Mouse (Mus musculus) activated CD4-positive, CD25-positive, alpha-beta regulatory T cell, adult 9 weeks (primary cell): ENCODE measurements around the gene Sod2. TPM values are rescaled to one million over a fixed set of nuclear protein-coding genes. Genes with fewer than 3 reads are reported as not detected.

Experiments used
- polyA plus RNA-seq: library from polyadenylated mRNA; unstranded; fragments of 100-300 nt; shearing (Covaris generic); gene quantifications from one replicate; pipeline ENCODE4 v1.2.1, GENCODE M21; 2017

Sod2 gene
- polyA plus RNA-seq, result 121 TPM

GRCm38 (mm10) chr17:13006546-13006945, at the start of gene Sod2:
Sod2 (plus strand) TSS chr17:13006846.

GRCm38 (mm10) chr17:12960331-12960873, 46.2 kb upstream of the Sod2 start, which contains the start of gene Acat2:
Acat2 (minus strand) TSS chr17:12960747.

GRCm38 (mm10) chr17:12994069-12994468, 12.6 kb upstream of the Sod2 start, which contains the start of gene Wtap:
Wtap (minus strand) TSS chr17:12994169.

GRCm38 (mm10) chr17:13052124-13052813, 45.6 kb downstream of the Sod2 start, which contains the start of gene Gpr31b:
Gpr31b (minus strand) TSS chr17:13052296.

GRCm38 (mm10) chr17:13060804-13061203, 54.2 kb downstream of the Sod2 start, which contains the start of gene Tcp10b:
Tcp10b (plus strand) TSS chr17:13061104.

Other genes with a start within 250 kb of the Sod2 start
- 36.0 TPM for gene Igf2r, start 237.2 kb upstream of the Sod2 start, polyA plus RNA-seq
- gene Mas1, start 138.7 kb upstream of the Sod2 start, polyA plus RNA-seq, result not detected
- not detected for gene Mrgprh, start 130.8 kb upstream of the Sod2 start, polyA plus RNA-seq
- gene Pnldc1, start 96.6 kb upstream of the Sod2 start, polyA plus RNA-seq, result 0.75 TPM
- 263 TPM for gene Tcp1, start 91.1 kb upstream of the Sod2 start, polyA plus RNA-seq
- gene Mrpl18, start 90.5 kb upstream of the Sod2 start, polyA plus RNA-seq, result 134 TPM
- 0.33 TPM for gene Acat3, start 66.2 kb upstream of the Sod2 start, polyA plus RNA-seq
- 40.7 TPM for gene Acat2, start 46.1 kb upstream of the Sod2 start, polyA plus RNA-seq
- gene Wtap, start 12.7 kb upstream of the Sod2 start, polyA plus RNA-seq, result 22.3 TPM
- not detected for gene Gpr31b, start 45.5 kb downstream of the Sod2 start, polyA plus RNA-seq
- not detected for gene Tcp10b, start 54.3 kb downstream of the Sod2 start, polyA plus RNA-seq
- not detected for gene Unc93a, start 125.0 kb downstream of the Sod2 start, polyA plus RNA-seq
- not detected for gene Smok2a, start 214.3 kb downstream of the Sod2 start, polyA plus RNA-seq
- 0.18 TPM for gene Smok2b, start 223.4 kb downstream of the Sod2 start, polyA plus RNA-seq